Mouse (Mus musculus): ENCODE results near the gene Hils1.

GRCm38 (mm10) chr11:95000548-95000947 is 33.2 kb downstream of the Hils1 start:
- TF ChIP-seq CTCF (IDR thresholded peaks at IDR 0.05; ENCODE audit: borderline replicate concordance, insufficient read depth, low read length) = no peak
- TF ChIP-seq POLR2A (IDR thresholded peaks at IDR 0.05; ENCODE audit: low read depth, low read length) = no peak
